Mouse (Mus musculus): Measurements from ENCODE around the gene Tmem132b. TPM values are rescaled to one million over a fixed set of nuclear protein-coding genes. Genes with fewer than 3 reads are reported as not detected.

The Tmem132b gene
- polyA plus RNA-seq, 1 experiment: not detected

DNA sequence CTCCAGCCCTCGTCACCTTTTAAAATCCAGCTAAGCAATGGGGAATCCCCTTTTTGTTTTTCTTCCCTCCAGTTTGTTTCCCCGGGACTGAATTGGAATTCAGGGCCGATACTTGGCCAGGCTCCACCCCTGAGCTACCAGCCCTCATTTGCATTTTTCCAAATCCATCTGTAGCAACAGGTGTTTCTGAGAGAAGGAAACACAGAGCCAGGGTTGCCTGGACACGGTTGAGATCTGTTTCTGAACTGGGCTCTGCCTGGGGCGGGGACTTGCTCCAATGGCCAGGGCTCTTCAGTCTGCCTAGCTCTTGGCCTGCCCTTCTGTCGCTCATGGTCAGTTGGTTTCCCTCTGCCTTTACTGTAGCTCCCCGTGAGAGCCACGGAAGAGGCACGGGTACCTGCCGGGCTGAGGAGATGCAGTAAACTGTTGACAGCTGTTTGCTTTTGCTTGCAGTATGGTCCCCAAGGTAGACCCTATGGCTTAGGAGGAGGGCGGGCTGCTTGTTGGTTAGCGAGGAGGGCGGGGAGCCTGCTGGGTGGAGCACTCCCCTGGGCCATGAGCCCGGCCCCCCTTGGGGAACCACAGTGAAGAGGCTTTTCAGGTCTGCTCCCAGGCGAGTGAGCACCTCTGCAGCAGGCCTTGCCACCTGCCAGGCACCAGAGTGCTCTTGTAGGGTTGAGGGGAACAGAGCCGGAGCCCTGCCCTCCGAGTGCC is 39.0 kb upstream of the Tmem132b start:
- no peaks in the 10 kb centered on the region for H3K9me3 ChIP-seq
- no peak overlapping the region for H3K4me3 ChIP-seq (replicated peaks)
- no peak for TF ChIP-seq FLI1 (IDR thresholded peaks at IDR 0.05; ENCODE audit: low read length)
- TF ChIP-seq GATA1 (IDR thresholded peaks at IDR 0.05; ENCODE audit: borderline replicate concordance, low read length): no peak
- no peaks in the 10 kb centered on the region for H3K27me3 ChIP-seq (replicated peaks)
- peaks cover 80% of the 10 kb centered on the region for H3K36me3 ChIP-seq (replicated peaks; ENCODE audit: low read length)
- peaks cover 11% of the 10 kb centered on the region for H3K4me1 ChIP-seq

DNA sequence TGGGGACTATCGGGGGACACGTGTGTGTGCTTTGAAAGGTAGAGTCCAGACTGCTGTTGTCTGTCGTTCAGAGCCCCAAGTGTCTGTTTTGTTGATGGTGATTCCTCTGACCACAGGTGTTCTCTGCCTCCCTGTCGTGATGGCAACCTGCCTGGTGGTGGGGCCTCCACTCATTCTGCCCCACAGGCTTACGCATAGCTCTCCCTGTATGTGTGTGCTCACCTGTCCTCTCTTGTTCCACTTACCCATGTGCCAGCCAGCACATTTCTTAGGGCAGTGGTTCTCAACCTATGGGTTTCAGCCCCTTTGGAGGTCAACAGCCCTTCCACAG is 38.5 kb upstream of the Tmem132b start:
- Histone ChIP-seq H3K27me3 (replicated peaks) (no peaks in the 10 kb centered on the region), H3K36me3 (replicated peaks; ENCODE audit: low read length) (peaks cover 80% of the 10 kb centered on the region)
- TF ChIP-seq FLI1 (IDR thresholded peaks at IDR 0.05; ENCODE audit: low read length): no peak
- TF ChIP-seq GATA1 (IDR thresholded peaks at IDR 0.05; ENCODE audit: borderline replicate concordance, low read length): no peak

DNA sequence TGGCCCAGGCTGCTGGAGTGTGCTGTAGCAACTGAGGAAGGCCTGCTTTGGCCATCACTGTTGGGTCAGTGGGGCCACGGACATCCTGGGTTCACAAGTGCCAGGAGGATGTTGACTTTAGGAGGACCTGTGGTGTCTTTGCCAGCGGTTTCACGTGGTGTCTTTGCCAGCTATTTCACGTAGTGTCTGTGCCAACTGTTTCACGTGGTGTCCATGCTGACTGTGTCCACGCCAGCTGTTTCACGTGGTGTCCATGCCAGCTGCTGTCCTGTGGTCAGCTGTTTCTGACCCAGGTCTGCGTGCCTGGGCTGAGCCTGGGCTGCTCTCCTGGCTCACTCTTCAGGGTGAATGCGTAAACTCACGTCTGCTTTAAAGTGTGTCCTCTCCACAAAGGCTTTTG is 35.9 kb upstream of the Tmem132b start:
- Histone ChIP-seq H3K4me3 (replicated peaks) (no peak overlapping the region), H3K27me3 (replicated peaks) (no peaks in the 10 kb centered on the region), H3K4me1 (peaks cover 30% of the 10 kb centered on the region), H3K36me3 (replicated peaks; ENCODE audit: low read length) (peaks cover 83% of the 10 kb centered on the region), H3K9me3 (no peaks in the 10 kb centered on the region)
- TF ChIP-seq GATA1 (IDR thresholded peaks at IDR 0.05; ENCODE audit: borderline replicate concordance, low read length) (no peak), FLI1 (IDR thresholded peaks at IDR 0.05; ENCODE audit: low read length) (no peak)

More for the DNA sequence above, 38.5 kb upstream of the Tmem132b start:
- Histone ChIP-seq H3K4me1 (peaks cover 16% of the 10 kb centered on the region), H3K4me3 (replicated peaks) (no peak overlapping the region), H3K9me3 (no peaks in the 10 kb centered on the region)

DNA sequence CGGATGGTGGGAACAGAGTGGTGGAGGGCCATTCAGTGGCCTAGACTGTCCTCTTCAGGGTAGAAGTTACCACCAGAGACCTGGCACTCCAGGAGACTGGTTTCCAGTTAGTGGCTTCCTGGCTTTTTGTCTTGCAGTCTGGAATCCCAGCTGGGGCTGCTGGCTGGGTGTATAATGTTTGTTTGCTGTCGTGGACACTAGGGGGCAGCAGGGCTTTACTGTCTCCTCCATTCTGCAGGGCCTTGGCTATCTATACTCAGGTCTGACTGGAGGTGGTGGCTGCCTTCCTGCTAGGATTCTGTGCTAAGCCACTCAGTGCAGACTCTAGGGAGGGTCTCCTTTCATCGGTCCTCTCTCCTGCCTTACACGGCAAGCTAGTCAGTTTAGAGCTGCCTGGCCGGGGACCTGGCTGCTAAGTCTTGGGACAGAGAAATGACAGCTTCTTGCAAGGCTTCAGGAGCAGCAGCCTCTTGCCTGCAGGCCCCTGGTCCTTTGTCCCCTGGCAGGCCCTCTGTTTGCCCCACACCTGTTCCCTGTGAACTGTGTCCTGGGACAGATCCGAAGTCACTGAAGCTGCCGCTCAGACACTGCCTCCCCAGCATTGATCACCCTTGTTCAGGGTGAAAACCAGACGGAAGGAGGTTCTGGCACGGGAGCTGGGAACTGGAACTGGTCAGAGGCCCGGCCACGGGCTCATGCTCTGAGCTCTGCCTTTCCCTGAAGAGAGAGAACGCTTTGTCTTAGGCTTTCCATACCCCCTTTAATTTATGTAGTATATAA is 33.6 kb upstream of the Tmem132b start:
- TF ChIP-seq GATA1 (IDR thresholded peaks at IDR 0.05; ENCODE audit: borderline replicate concordance, low read length): no peak
- TF ChIP-seq FLI1 (IDR thresholded peaks at IDR 0.05; ENCODE audit: low read length): no peak
- H3K27me3 ChIP-seq (replicated peaks): no peaks in the 10 kb centered on the region
- no peaks in the 10 kb centered on the region for H3K9me3 ChIP-seq
- H3K36me3 ChIP-seq (replicated peaks; ENCODE audit: low read length): peaks cover 83% of the 10 kb centered on the region
- H3K4me3 ChIP-seq (replicated peaks): no peak overlapping the region
- H3K4me1 ChIP-seq: peaks cover 46% of the 10 kb centered on the region

DNA sequence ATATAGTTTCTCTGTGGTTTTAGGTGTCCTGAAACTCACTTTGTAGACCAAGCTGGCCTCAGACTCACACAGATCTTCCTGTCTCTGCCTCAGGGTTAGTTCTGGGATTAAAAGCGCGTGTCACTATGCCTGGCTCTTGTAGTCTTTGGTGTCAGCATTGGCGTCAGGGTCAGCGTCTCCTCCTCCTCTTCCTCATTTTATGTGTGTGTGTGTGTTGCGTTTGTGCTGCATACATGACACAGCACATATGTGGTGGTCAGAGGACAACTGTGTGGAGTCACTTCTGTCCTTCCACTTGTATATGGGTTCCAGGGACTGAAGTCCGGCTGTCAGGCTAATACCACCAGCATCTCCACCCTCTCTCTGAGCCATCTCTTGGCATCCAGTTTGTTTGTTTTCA is 30.1 kb upstream of the Tmem132b start:
- Histone ChIP-seq H3K4me1 (peaks cover 58% of the 10 kb centered on the region), H3K36me3 (replicated peaks; ENCODE audit: low read length) (peaks cover 86% of the 10 kb centered on the region), H3K9me3 (no peaks in the 10 kb centered on the region), H3K4me3 (replicated peaks) (no peak overlapping the region), H3K27me3 (replicated peaks) (no peaks in the 10 kb centered on the region)
- TF ChIP-seq GATA1 (IDR thresholded peaks at IDR 0.05; ENCODE audit: borderline replicate concordance, low read length): no peak
- TF ChIP-seq FLI1 (IDR thresholded peaks at IDR 0.05; ENCODE audit: low read length): no peak

DNA sequence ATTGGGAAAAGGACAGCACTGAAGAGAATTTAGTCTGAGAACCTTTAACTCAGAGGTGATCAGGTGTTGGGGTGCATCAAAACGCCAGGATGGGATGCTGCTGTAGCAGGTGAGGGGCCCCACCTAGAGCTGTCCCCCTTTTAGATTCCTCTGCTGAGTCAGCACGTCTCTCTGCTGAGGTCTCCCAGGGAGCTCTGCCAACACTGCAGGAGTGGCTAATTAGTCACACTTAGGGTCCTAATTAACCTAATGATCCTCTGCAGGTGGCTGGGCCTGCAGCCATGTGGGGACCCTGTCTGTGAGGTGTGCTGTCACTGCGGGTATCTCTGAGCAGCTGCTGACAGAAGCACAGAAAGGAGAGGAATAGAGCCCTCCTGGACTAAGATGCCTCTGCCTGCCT is 29.4 kb upstream of the Tmem132b start:
- H3K4me1 ChIP-seq: peaks cover 58% of the 10 kb centered on the region
- no peak overlapping the region for H3K4me3 ChIP-seq (replicated peaks)
- no peaks in the 10 kb centered on the region for H3K27me3 ChIP-seq (replicated peaks)
- peaks cover 91% of the 10 kb centered on the region for H3K36me3 ChIP-seq (replicated peaks; ENCODE audit: low read length)
- TF ChIP-seq FLI1 (IDR thresholded peaks at IDR 0.05; ENCODE audit: low read length) (no peak), GATA1 (IDR thresholded peaks at IDR 0.05; ENCODE audit: borderline replicate concordance, low read length) (no peak)
- no peaks in the 10 kb centered on the region for H3K9me3 ChIP-seq

DNA sequence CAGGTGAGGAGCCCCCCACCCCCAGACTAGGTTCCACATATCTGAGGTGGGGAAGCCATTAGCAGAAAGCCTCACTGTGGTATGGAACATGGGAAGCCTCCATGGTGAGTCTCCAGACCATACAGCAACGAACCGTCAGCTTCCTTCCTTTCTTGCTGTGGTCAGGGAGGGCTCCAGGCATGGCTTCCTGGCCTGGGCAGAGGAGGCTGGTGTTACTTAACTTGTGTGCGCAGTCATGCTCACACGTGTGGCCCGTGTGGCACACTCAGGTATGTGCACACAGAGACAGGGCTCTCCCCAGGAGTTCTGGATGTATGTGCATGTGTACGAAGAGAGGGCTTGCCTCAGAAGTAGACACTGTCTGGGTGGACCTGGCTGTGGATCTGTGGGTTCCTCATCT is 27.9 kb upstream of the Tmem132b start:
- Histone ChIP-seq H3K27me3 (replicated peaks) (no peaks in the 10 kb centered on the region), H3K4me1 (peaks cover 50% of the 10 kb centered on the region), H3K36me3 (replicated peaks; ENCODE audit: low read length) (peaks cover 92% of the 10 kb centered on the region), H3K9me3 (no peaks in the 10 kb centered on the region), H3K4me3 (replicated peaks) (peak overlapping the region; percentile 38)
- TF ChIP-seq GATA1 (IDR thresholded peaks at IDR 0.05; ENCODE audit: borderline replicate concordance, low read length) (no peak), FLI1 (IDR thresholded peaks at IDR 0.05; ENCODE audit: low read length) (no peak)

DNA sequence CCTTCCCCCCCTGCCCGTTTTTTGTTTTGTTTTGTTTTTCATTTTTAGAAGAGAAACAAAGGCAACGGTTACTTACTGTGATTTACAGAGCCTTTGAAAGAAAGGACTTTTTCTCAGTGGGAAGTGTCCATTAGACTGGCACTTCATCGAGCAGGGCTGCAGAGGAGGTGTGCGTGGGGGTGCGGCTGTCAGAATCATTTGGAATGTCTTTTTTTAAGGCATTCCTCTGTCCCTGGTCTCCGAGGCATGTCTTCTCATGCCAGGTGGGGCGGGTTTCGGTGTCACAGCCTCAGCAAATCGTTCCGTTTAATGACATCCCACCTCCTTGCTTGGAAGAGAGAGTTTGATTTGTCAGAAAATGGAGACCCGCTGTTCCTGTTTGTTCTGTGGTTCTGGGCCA is 26.9 kb upstream of the Tmem132b start:
- Histone ChIP-seq H3K36me3 (replicated peaks; ENCODE audit: low read length) (peaks cover 92% of the 10 kb centered on the region), H3K4me1 (peaks cover 46% of the 10 kb centered on the region), H3K9me3 (no peaks in the 10 kb centered on the region), H3K27me3 (replicated peaks) (no peaks in the 10 kb centered on the region), H3K4me3 (replicated peaks) (no peak overlapping the region)
- TF ChIP-seq FLI1 (IDR thresholded peaks at IDR 0.05; ENCODE audit: low read length): no peak
- no peak for TF ChIP-seq GATA1 (IDR thresholded peaks at IDR 0.05; ENCODE audit: borderline replicate concordance, low read length)

DNA sequence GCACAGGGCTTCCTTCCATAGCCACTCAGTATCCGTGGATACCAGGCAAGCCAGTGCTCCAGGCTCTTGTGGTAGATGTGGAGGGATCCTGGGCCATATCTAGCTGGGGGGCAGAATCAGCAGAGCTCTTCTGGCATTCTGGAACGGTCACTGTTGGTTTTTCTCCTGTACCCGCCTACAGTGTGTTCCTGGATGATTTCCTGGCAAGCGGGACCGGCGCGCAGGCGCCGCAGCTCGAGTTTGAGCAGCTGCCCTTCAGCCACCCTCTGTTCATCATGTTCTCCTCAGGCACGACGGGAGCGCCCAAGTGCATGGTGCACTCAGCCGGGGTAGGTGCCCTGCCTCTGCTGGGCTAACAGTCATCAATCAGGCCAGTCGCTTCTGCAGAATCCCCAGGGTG is 25.6 kb upstream of the Tmem132b start:
- Histone ChIP-seq H3K9me3 (no peaks in the 10 kb centered on the region), H3K27me3 (replicated peaks) (no peaks in the 10 kb centered on the region), H3K4me3 (replicated peaks) (no peak overlapping the region), H3K36me3 (replicated peaks; ENCODE audit: low read length) (peaks cover 92% of the 10 kb centered on the region), H3K4me1 (peaks cover 44% of the 10 kb centered on the region)
- no peak for TF ChIP-seq GATA1 (IDR thresholded peaks at IDR 0.05; ENCODE audit: borderline replicate concordance, low read length)
- TF ChIP-seq FLI1 (IDR thresholded peaks at IDR 0.05; ENCODE audit: low read length): no peak

DNA sequence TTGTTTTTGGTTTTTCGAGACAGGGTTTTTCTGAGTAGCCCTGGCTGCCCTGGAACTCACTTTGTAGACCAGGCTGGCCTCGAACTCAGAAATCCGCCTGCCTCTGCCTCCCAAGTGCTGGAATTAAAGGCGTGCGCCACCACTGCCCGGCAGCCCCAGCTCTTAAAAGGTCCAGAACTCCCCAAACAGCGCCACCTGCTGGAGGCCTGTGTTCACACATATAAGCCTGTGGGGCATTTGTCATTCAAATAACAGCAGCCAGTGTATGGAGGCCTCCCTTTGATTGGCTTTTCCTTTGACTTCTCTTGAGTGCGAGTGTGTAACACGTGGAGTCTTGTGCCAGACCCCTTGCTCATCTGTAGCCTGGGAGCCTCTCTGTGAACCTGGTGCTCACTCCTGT is 24.0 kb upstream of the Tmem132b start:
- Histone ChIP-seq H3K27me3 (replicated peaks) (no peaks in the 10 kb centered on the region), H3K36me3 (replicated peaks; ENCODE audit: low read length) (peaks cover 92% of the 10 kb centered on the region), H3K4me1 (peaks cover 33% of the 10 kb centered on the region), H3K4me3 (replicated peaks) (no peak overlapping the region), H3K9me3 (no peaks in the 10 kb centered on the region)
- no peak for TF ChIP-seq GATA1 (IDR thresholded peaks at IDR 0.05; ENCODE audit: borderline replicate concordance, low read length)
- TF ChIP-seq FLI1 (IDR thresholded peaks at IDR 0.05; ENCODE audit: low read length): no peak
